10 mouse cellular contexts compared by ENCODE assay signal in the genomic region with DNA sequence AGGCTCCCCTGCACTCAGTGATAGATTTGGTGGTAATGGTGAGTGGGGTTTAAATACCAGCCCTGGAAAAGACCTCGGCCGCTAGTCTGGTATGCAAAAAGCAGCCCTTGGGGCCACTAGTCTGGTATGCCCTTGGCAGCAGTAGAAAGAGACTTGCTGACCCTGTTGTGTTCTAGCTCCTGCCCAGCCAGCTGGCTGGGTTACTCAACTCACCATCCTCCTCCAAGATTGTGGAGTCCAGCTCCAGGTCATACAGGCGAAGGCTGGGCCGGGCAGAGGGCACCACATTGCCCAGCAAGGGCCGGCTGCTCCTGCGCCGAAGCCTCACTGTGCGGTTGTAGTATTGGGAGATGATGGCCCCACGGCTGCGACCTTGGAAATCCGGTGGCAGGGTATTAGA. TPM values are rescaled to one million over a fixed set of nuclear protein-coding genes. Genes with fewer than 3 reads are reported as not detected.
DNase-seq lines count a peak whose midpoint lies in the region; ATAC-seq and TF ChIP-seq lines count a peak whose summit lies in the region.
"Had no signal": no experiment of that assay in that cellular context is flagged by ENCODE, and none has a peak within 500 bp of the region (broad histone marks: within the 10 kb centered on the region; RNA-seq: fewer than 3 reads in every experiment).

No protein-coding gene starts in this region.

- no peak overlapping the region for H3K9ac ChIP-seq in hindbrain, embryonic 12.5 days
- no peak overlapping the region for H3K9ac ChIP-seq in neural tube, embryonic 12.5 days
- no peak overlapping the region for H3K9ac ChIP-seq in kidney, postnatal 0 days (ENCODE audit: low read depth, low read length)
- H3K9ac ChIP-seq in liver, embryonic 14.5 days (replicated peaks), result peak overlapping the region; percentile 99

- H3K27me3 ChIP-seq in hindbrain, embryonic 10.5 days (ENCODE audit: insufficient read depth, poor library complexity, severe bottlenecking), result peaks cover 45% of the 10 kb centered on the region
- peaks cover 33% of the 10 kb centered on the region for H3K27me3 ChIP-seq in hindbrain, embryonic 12.5 days
- H3K27me3 ChIP-seq in neural tube, embryonic 12.5 days (replicated peaks), result peaks cover 31% of the 10 kb centered on the region
- H3K27me3 ChIP-seq in kidney, postnatal 0 days (ENCODE audit: insufficient read depth, low read length), result no peaks in the 10 kb centered on the region
- H3K27me3 ChIP-seq in liver, embryonic 14.5 days (ENCODE audit: control insufficient read depth, insufficient read depth, low read length), result no peaks in the 10 kb centered on the region

- no peak for TF ChIP-seq EP300 in liver, embryonic 14.5 days (IDR thresholded peaks at IDR 0.05; ENCODE audit: low read depth)

- H3K27ac ChIP-seq in hindbrain, embryonic 10.5 days, result peak overlapping the region; percentile 92; the same call in 1 of the 2 replicates
- H3K27ac ChIP-seq in hindbrain, embryonic 12.5 days, result no peak overlapping the region
- no peak overlapping the region for H3K27ac ChIP-seq in neural tube, embryonic 12.5 days
- peak overlapping the region; percentile 99 for H3K27ac ChIP-seq in kidney, postnatal 0 days
- no peak overlapping the region for H3K27ac ChIP-seq in liver, embryonic 14.5 days

- peaks cover 57% of the 10 kb centered on the region for H3K4me1 ChIP-seq in hindbrain, embryonic 10.5 days (replicated peaks)
- peaks cover 45% of the 10 kb centered on the region for H3K4me1 ChIP-seq in hindbrain, embryonic 12.5 days
- H3K4me1 ChIP-seq in neural tube, embryonic 12.5 days, result peaks cover 32% of the 10 kb centered on the region
- H3K4me1 ChIP-seq in kidney, postnatal 0 days (replicated peaks; ENCODE audit: insufficient read depth, low read length), result peaks cover 31% of the 10 kb centered on the region
- peaks cover 8 to 17% of the 10 kb centered on the region in 2 experiments; a peak in 3 of 4 replicates for H3K4me1 ChIP-seq in liver, embryonic 14.5 days (replicated peaks; ENCODE audit: control insufficient read depth in 2 of 2, insufficient read depth in 2 of 2, low read length in 1 of 2)

- ATAC-seq in hindbrain, embryonic 12.5 days (ENCODE audit: low FRiP score), result no peak
- ATAC-seq in neural tube, embryonic 12.5 days (ENCODE audit: low FRiP score, low read depth), result no peak
- ATAC-seq in kidney, postnatal 0 days (replicated peaks; ENCODE audit: low FRiP score, low read depth), result no peak
- ATAC-seq in liver, embryonic 14.5 days (ENCODE audit: insufficient read depth), result no peak
- ATAC-seq: inflammation-experienced regulatory T-cells, adult 6 months had no signal

- no peak for TF ChIP-seq CTCF in kidney, postnatal 0 days (IDR thresholded peaks at IDR 0.05; ENCODE audit: low read depth)
- TF ChIP-seq CTCF in liver, embryonic 14.5 days (IDR thresholded peaks at IDR 0.05; ENCODE audit: low read depth), result no peak

- H3K9me3 ChIP-seq in hindbrain, embryonic 10.5 days, result no peaks in the 10 kb centered on the region
- no peaks in the 10 kb centered on the region for H3K9me3 ChIP-seq in hindbrain, embryonic 12.5 days (replicated peaks)
- no peaks in the 10 kb centered on the region for H3K9me3 ChIP-seq in neural tube, embryonic 12.5 days
- H3K9me3 ChIP-seq in kidney, postnatal 0 days (replicated peaks; ENCODE audit: low read length), result no peaks in the 10 kb centered on the region
- H3K9me3 ChIP-seq in liver, embryonic 14.5 days (ENCODE audit: control insufficient read depth, low read length), result no peaks in the 10 kb centered on the region

- H3K36me3 ChIP-seq in hindbrain, embryonic 10.5 days, result peaks cover 20% of the 10 kb centered on the region
- H3K36me3 ChIP-seq in hindbrain, embryonic 12.5 days, result no peaks in the 10 kb centered on the region
- H3K36me3 ChIP-seq in neural tube, embryonic 12.5 days, result no peaks in the 10 kb centered on the region
- peaks cover 26% of the 10 kb centered on the region for H3K36me3 ChIP-seq in kidney, postnatal 0 days (ENCODE audit: insufficient read depth, low read length)
- H3K36me3 ChIP-seq in liver, embryonic 14.5 days (replicated peaks; ENCODE audit: control insufficient read depth, insufficient read depth, low read depth), result peaks cover 54% of the 10 kb centered on the region

- no peak overlapping the region for H3K4me3 ChIP-seq in hindbrain, embryonic 10.5 days
- no peak overlapping the region for H3K4me3 ChIP-seq in hindbrain, embryonic 12.5 days
- H3K4me3 ChIP-seq in neural tube, embryonic 12.5 days, result no peak overlapping the region
- H3K4me3 ChIP-seq in kidney, postnatal 0 days (replicated peaks; ENCODE audit: low read depth, low read length), result no peak overlapping the region
- H3K4me3 ChIP-seq in liver, embryonic 14.5 days (ENCODE audit: insufficient read depth in 1 of 2, low read depth in 2 of 2, low read length in 2 of 2), result peak overlapping the region in 1 of 2 experiments; percentile 81; a peak in 2 of 4 replicates

- WGBS in hindbrain, embryonic 10.5 days, result 96% methylated on average over 11 of the region's 11 CpGs
- WGBS in hindbrain, embryonic 12.5 days, result 96% methylated on average over 11 of the region's 11 CpGs
- 95% methylated on average over 11 of the region's 11 CpGs for WGBS in neural tube, embryonic 12.5 days
- 86% methylated on average over 11 of the region's 11 CpGs for WGBS in kidney, postnatal 0 days
- 91% methylated on average over 11 of the region's 11 CpGs for WGBS in liver, embryonic 14.5 days (ENCODE audit: insufficient replicate concordance)

- no peak overlapping the region for H3K4me2 ChIP-seq in hindbrain, embryonic 12.5 days (replicated peaks)
- H3K4me2 ChIP-seq in neural tube, embryonic 12.5 days (replicated peaks), result 0 out of 2 replicates have a peak overlapping the region, but pooled peaks have one; percentile 66
- no peak overlapping the region; the same call in 1 of the 2 replicates for H3K4me2 ChIP-seq in kidney, postnatal 0 days (ENCODE audit: low read length)
- H3K4me2 ChIP-seq in liver, embryonic 14.5 days (ENCODE audit: low read depth), result peak overlapping the region; percentile 98

- no peak for DNase-seq in hindbrain, embryonic 10.5 days (ENCODE audit: low spot score)
- DNase-seq in neural tube, embryonic 10.5 days (ENCODE audit: extremely low spot score, low spot score), result no peak
- DNase-seq in kidney, postnatal 0 days (ENCODE audit: low spot score), result no peak
- DNase-seq in liver, embryonic 14.5 days (ENCODE audit: low read depth in 3 of 3, low spot score in 3 of 3), result no peak
- DNase-seq in cerebellum, postnatal 36 days, result no peak
- DNase-seq: layer of hippocampus, postnatal 36 days; right cerebral cortex, postnatal 14 days had no signal

RNA-seq across cellular contexts. Expression of a gene that starts 3.8 kb away (rescaled TPM):
- 1.5 TPM in 2 replicates for polyA plus RNA-seq in hindbrain, embryonic 10.5 days (2016; fragmentation: Nextera tagmentation; extraction: Ambion mirVana)
- 1.2 and 2.0 TPM in 2 replicates for polyA plus RNA-seq in hindbrain, embryonic 12.5 days (2016; fragmentation: Nextera tagmentation; extraction: Ambion mirVana)
- 1.0 and 1.4 TPM in 2 replicates for polyA plus RNA-seq in neural tube, embryonic 12.5 days (2016; fragmentation: Nextera tagmentation; extraction: Ambion mirVana)
- 2.3 and 3.6 TPM in 2 replicates for polyA plus RNA-seq in kidney, postnatal 0 days (2015; fragmentation: Nextera tagmentation; extraction: Ambion mirVana)
- polyA plus RNA-seq in liver, embryonic 14.5 days (2012; rRNA removed), result 28.1 and 29.8 TPM in 2 replicates
- 9.9 and 13.1 TPM in 2 replicates for polyA plus RNA-seq in liver, embryonic 14.5 days (2014; fragmentation: Nextera tagmentation; extraction: Ambion mirVana)

RNA-seq across cellular contexts. Expression of a gene that starts 4.0 kb away (rescaled TPM):
- 13.3 and 17.9 TPM in 2 replicates for polyA plus RNA-seq in hindbrain, embryonic 10.5 days (2016; fragmentation: Nextera tagmentation; extraction: Ambion mirVana)
- polyA plus RNA-seq in hindbrain, embryonic 12.5 days (2016; fragmentation: Nextera tagmentation; extraction: Ambion mirVana), result 9.2 and 11.3 TPM in 2 replicates
- 11.2 and 11.5 TPM in 2 replicates for polyA plus RNA-seq in neural tube, embryonic 12.5 days (2016; fragmentation: Nextera tagmentation; extraction: Ambion mirVana)
- polyA plus RNA-seq in kidney, postnatal 0 days (2015; fragmentation: Nextera tagmentation; extraction: Ambion mirVana), result 38.8 and 39.2 TPM in 2 replicates
- 32.1 and 51.8 TPM in 2 replicates for polyA plus RNA-seq in liver, embryonic 14.5 days (2012; rRNA removed)
- 40.5 and 44.1 TPM in 2 replicates for polyA plus RNA-seq in liver, embryonic 14.5 days (2014; fragmentation: Nextera tagmentation; extraction: Ambion mirVana)

RNA-seq across cellular contexts. Expression of a gene that starts 19.4 kb away (rescaled TPM):
- polyA plus RNA-seq in hindbrain, embryonic 10.5 days (2016; fragmentation: Nextera tagmentation; extraction: Ambion mirVana), result 1.2 and 2.2 TPM in 2 replicates
- polyA plus RNA-seq in hindbrain, embryonic 12.5 days (2016; fragmentation: Nextera tagmentation; extraction: Ambion mirVana), result 0.29 and 0.67 TPM in 2 replicates
- 0.42 TPM in 1 of 2 replicates, not detected in the other for polyA plus RNA-seq in neural tube, embryonic 12.5 days (2016; fragmentation: Nextera tagmentation; extraction: Ambion mirVana)
- not detected in 2 replicates for polyA plus RNA-seq in kidney, postnatal 0 days (2015; fragmentation: Nextera tagmentation; extraction: Ambion mirVana)
- polyA plus RNA-seq in liver, embryonic 14.5 days (2012; rRNA removed), result 104 and 133 TPM in 2 replicates
- 67.1 and 78.0 TPM in 2 replicates for polyA plus RNA-seq in liver, embryonic 14.5 days (2014; fragmentation: Nextera tagmentation; extraction: Ambion mirVana)

RNA-seq across cellular contexts. Expression of a gene that starts 31.4 kb away (rescaled TPM):
- 0.30 and 0.31 TPM in 2 replicates for polyA plus RNA-seq in hindbrain, embryonic 10.5 days (2016; fragmentation: Nextera tagmentation; extraction: Ambion mirVana)
- 0.47 and 0.50 TPM in 2 replicates for polyA plus RNA-seq in hindbrain, embryonic 12.5 days (2016; fragmentation: Nextera tagmentation; extraction: Ambion mirVana)
- 0.70 TPM in 1 of 2 replicates, not detected in the other for polyA plus RNA-seq in neural tube, embryonic 12.5 days (2016; fragmentation: Nextera tagmentation; extraction: Ambion mirVana)
- polyA plus RNA-seq in kidney, postnatal 0 days (2015; fragmentation: Nextera tagmentation; extraction: Ambion mirVana), result 0.19 and 0.21 TPM in 2 replicates
- polyA plus RNA-seq in liver, embryonic 14.5 days (2012; rRNA removed), result 0.03 and 0.08 TPM in 2 replicates
- 0.10 and 0.28 TPM in 2 replicates for polyA plus RNA-seq in liver, embryonic 14.5 days (2014; fragmentation: Nextera tagmentation; extraction: Ambion mirVana)

RNA-seq across cellular contexts. Expression of a gene that starts 31.4 kb away (rescaled TPM):
- polyA plus RNA-seq in hindbrain, embryonic 10.5 days (2016; fragmentation: Nextera tagmentation; extraction: Ambion mirVana), result 33.7 and 42.3 TPM in 2 replicates
- polyA plus RNA-seq in hindbrain, embryonic 12.5 days (2016; fragmentation: Nextera tagmentation; extraction: Ambion mirVana), result 24.2 and 24.4 TPM in 2 replicates
- 19.0 and 19.4 TPM in 2 replicates for polyA plus RNA-seq in neural tube, embryonic 12.5 days (2016; fragmentation: Nextera tagmentation; extraction: Ambion mirVana)
- polyA plus RNA-seq in kidney, postnatal 0 days (2015; fragmentation: Nextera tagmentation; extraction: Ambion mirVana), result 107 and 115 TPM in 2 replicates
- 36.5 and 48.8 TPM in 2 replicates for polyA plus RNA-seq in liver, embryonic 14.5 days (2012; rRNA removed)
- polyA plus RNA-seq in liver, embryonic 14.5 days (2014; fragmentation: Nextera tagmentation; extraction: Ambion mirVana), result 48.6 and 50.4 TPM in 2 replicates

Comparison
In these comparisons a context has a peak if more than half of its experiments do, and no peak if none do; other contexts are left out.
1. H3K27ac ChIP-seq: peak in hindbrain, embryonic 10.5 days (single experiment) and kidney, postnatal 0 days (single experiment); none in hindbrain, embryonic 12.5 days (single experiment), neural tube, embryonic 12.5 days (single experiment) and liver, embryonic 14.5 days (single experiment).
2. H3K4me2 ChIP-seq: peak in neural tube, embryonic 12.5 days (single experiment) and liver, embryonic 14.5 days (single experiment); none in hindbrain, embryonic 12.5 days (single experiment) and kidney, postnatal 0 days (single experiment).
3. RNA of a gene that starts 19.4 kb away (polyA plus RNA-seq): 67.1 to 133 TPM in liver, embryonic 14.5 days; 1.2 to 2.2 TPM in hindbrain, embryonic 10.5 days, 0.29 to 0.67 TPM in hindbrain, embryonic 12.5 days, 0.42 TPM in neural tube, embryonic 12.5 days and not detected in kidney, postnatal 0 days; every median in the first group is over 10 times any median in the second.